Mouse (Mus musculus) forebrain, embryonic 13.5 days (tissue): ENCODE measurements around the gene Rfc5. TPM values are rescaled to one million over a fixed set of nuclear protein-coding genes. Genes with fewer than 3 reads are reported as not detected.
"Not testable (repeated sequence)": the region's sequence is repeated elsewhere in the genome, so short reads cannot be mapped to it uniquely, and the experiment has no call there.

Source experiments
- ATAC-seq: fragments of 200-750 bp; cut with Nextera tagmentation; 2 replicates; pipeline ENCODE4 v1.8.0; 2017
- H3K27ac ChIP-seq: fragments of 300-500 bp; sonication (generic); 2 replicates; pipeline ENCODE4 v1.5.1; 2015; ENCODE audit warnings: inconsistent platforms, mild to moderate bottlenecking, moderate library complexity
- H3K27me3 ChIP-seq: fragments of 300-500 bp; sonication (generic); 2 replicates; pipeline ENCODE4 v1.6.1; 2015; ENCODE audit warnings: mild to moderate bottlenecking, inconsistent platforms
- H3K36me3 ChIP-seq: fragments of 300-500 bp; sonication (generic); 2 replicates; pipeline ENCODE4 v1.6.1; 2015; ENCODE audit warnings: mild to moderate bottlenecking, inconsistent platforms; ENCODE audit not compliant: poor library complexity, severe bottlenecking
- H3K4me1 ChIP-seq: fragments of 300-500 bp; sonication (generic); 2 replicates; pipeline ENCODE4 v1.6.1; 2015; ENCODE audit warnings: inconsistent platforms
- H3K4me2 ChIP-seq: fragments of 300-500 bp; sonication (generic); 2 replicates; pipeline ENCODE4 v1.6.1; 2015; ENCODE audit warnings: inconsistent platforms, mild to moderate bottlenecking, moderate library complexity
- H3K4me3 ChIP-seq: fragments of 300-500 bp; sonication (generic); 2 replicates; pipeline ENCODE4 v1.5.1; 2015; ENCODE audit warnings: mild to moderate bottlenecking, inconsistent platforms
- H3K9ac ChIP-seq: fragments of 300-500 bp; sonication (generic); 2 replicates; pipeline ENCODE4 v1.6.1; 2015; ENCODE audit warnings: mild to moderate bottlenecking, inconsistent platforms
- H3K9me3 ChIP-seq: fragments of 300-500 bp; sonication (generic); replicated peaks from 2 replicates; pipeline ENCODE4 v1.6.1; 2016; ENCODE audit warnings: inconsistent platforms
- WGBS: fragments of 180-500 bp; shearing (Covaris S2); methylation state at CpG from one replicate; pipeline ENCODE4 v1.1.7; 2015; 5-methylcytosine and 5-hydroxymethylcytosine counted together
- polyA plus RNA-seq: library from polyadenylated mRNA; unstranded; fragments of >200 nt; fragmentation: Nextera tagmentation; extraction: Ambion mirVana; gene quantifications from 2 replicates; pipeline ENCODE4 v1.2.1, GENCODE M21; 2015

Gene Rfc5
- polyA plus RNA-seq, 1 experiment from 2014 or later = 68.3 TPM

- 19% methylated on average over 4 of the region's 5 CpGs for WGBS
- Histone ChIP-seq H3K36me3 (no peaks in the 10 kb centered on the region), H3K4me2 (no peak overlapping the region), H3K27ac (no peak overlapping the region), H3K4me3 (no peak overlapping the region), H3K9me3 (no peaks in the 10 kb centered on the region), H3K9ac (no peak overlapping the region), H3K4me1 (no peaks in the 10 kb centered on the region; the same call in 1 of the 2 replicates), H3K27me3 (no peaks in the 10 kb centered on the region)
- ATAC-seq = no peak
Observed at GRCm38 (mm10) chr5:117398007-117398550, 9.2 kb upstream of the Rfc5 start.

GRCm38 (mm10) chr5:117397371-117397770, 8.5 kb upstream of the Rfc5 start:
- H3K27me3 ChIP-seq = no peaks in the 10 kb centered on the region
- no peak overlapping the region for H3K4me2 ChIP-seq
- no peaks in the 10 kb centered on the region for H3K36me3 ChIP-seq
- 79% methylated on average over 6 of the region's 6 CpGs for WGBS
- no peaks in the 10 kb centered on the region; the same call in 1 of the 2 replicates for H3K4me1 ChIP-seq
- no peak overlapping the region for H3K4me3 ChIP-seq
- no peaks in the 10 kb centered on the region for H3K9me3 ChIP-seq
- H3K9ac ChIP-seq = no peak overlapping the region
- no peak for ATAC-seq
- no peak overlapping the region for H3K27ac ChIP-seq

- no peak overlapping the region for H3K27ac ChIP-seq
- H3K36me3 ChIP-seq = no peaks in the 10 kb centered on the region
- no peaks in the 10 kb centered on the region; the same call in 1 of the 2 replicates for H3K4me1 ChIP-seq
- ATAC-seq = no peak
- 71% methylated on average over 6 of the region's 6 CpGs for WGBS
- H3K9me3 ChIP-seq = no peaks in the 10 kb centered on the region
- H3K27me3 ChIP-seq = no peaks in the 10 kb centered on the region
- H3K9ac ChIP-seq = no peak overlapping the region
- H3K4me3 ChIP-seq = no peak overlapping the region
- no peak overlapping the region for H3K4me2 ChIP-seq
Observed at GRCm38 (mm10) chr5:117396596-117397014, 7.8 kb upstream of the Rfc5 start.

GRCm38 (mm10) chr5:117395834-117396233, 7.0 kb upstream of the Rfc5 start:
- H3K4me3 ChIP-seq = no peak overlapping the region
- H3K9ac ChIP-seq = no peak overlapping the region
- ATAC-seq = no peak
- 88% methylated on average over 5 of the region's 5 CpGs for WGBS
- H3K27me3 ChIP-seq = no peaks in the 10 kb centered on the region
- H3K27ac ChIP-seq = no peak overlapping the region
- H3K4me1 ChIP-seq = no peaks in the 10 kb centered on the region; the same call in 1 of the 2 replicates
- H3K9me3 ChIP-seq = no peaks in the 10 kb centered on the region
- H3K4me2 ChIP-seq = no peak overlapping the region
- no peaks in the 10 kb centered on the region for H3K36me3 ChIP-seq

- Histone ChIP-seq H3K27ac (no peak overlapping the region), H3K36me3 (peaks cover 2% of the 10 kb centered on the region; the same call in 1 of the 2 replicates), H3K9ac (no peak overlapping the region), H3K27me3 (no peaks in the 10 kb centered on the region), H3K4me2 (no peak overlapping the region), H3K4me3 (no peak overlapping the region), H3K9me3 (no peaks in the 10 kb centered on the region), H3K4me1 (peaks cover 18% of the 10 kb centered on the region)
- no peak for ATAC-seq
- 95% methylated on average over 1 of the region's 1 CpGs for WGBS
Observed at GRCm38 (mm10) chr5:117390895-117391294, 2.0 kb upstream of the Rfc5 start.

- Histone ChIP-seq H3K4me2 (peak overlapping the region; percentile 74), H3K36me3 (peaks cover 27% of the 10 kb centered on the region), H3K4me1 (peaks cover 18% of the 10 kb centered on the region), H3K27ac (peak overlapping the region; percentile 40; the same call in 1 of the 2 replicates), H3K4me3 (peak overlapping the region; percentile 81), H3K9ac (peak overlapping the region; percentile 91), H3K9me3 (no peaks in the 10 kb centered on the region), H3K27me3 (no peaks in the 10 kb centered on the region)
- ATAC-seq = peak; percentile 43
- WGBS = 10% methylated on average over 16 of the region's 16 CpGs
Observed at GRCm38 (mm10) chr5:117388296-117388751, 523 bp downstream of the Rfc5 start.

GRCm38 (mm10) chr5:117383198-117383597, 5.6 kb downstream of the Rfc5 start:
- Histone ChIP-seq H3K4me2 (no peak overlapping the region), H3K9ac (no peak overlapping the region), H3K36me3 (peaks cover 77% of the 10 kb centered on the region), H3K9me3 (no peaks in the 10 kb centered on the region), H3K27ac (no peak overlapping the region), H3K4me1 (peaks cover 12% of the 10 kb centered on the region), H3K4me3 (no peak overlapping the region), H3K27me3 (no peaks in the 10 kb centered on the region)
- WGBS = 82% methylated on average over 12 of the region's 12 CpGs
- ATAC-seq = no peak

- no peak overlapping the region for H3K9ac ChIP-seq
- 74% methylated on average over 7 of the region's 7 CpGs for WGBS
- no peaks in the 10 kb centered on the region for H3K9me3 ChIP-seq
- ATAC-seq = no peak
- no peak overlapping the region for H3K4me2 ChIP-seq
- no peak overlapping the region for H3K4me3 ChIP-seq
- peaks cover 90% of the 10 kb centered on the region for H3K36me3 ChIP-seq
- no peak overlapping the region for H3K27ac ChIP-seq
- H3K27me3 ChIP-seq = no peaks in the 10 kb centered on the region
- no peaks in the 10 kb centered on the region for H3K4me1 ChIP-seq
Observed at GRCm38 (mm10) chr5:117381785-117382184, 7.1 kb downstream of the Rfc5 start.

GRCm38 (mm10) chr5:117380199-117380598, 8.6 kb downstream of the Rfc5 start:
- no peak for ATAC-seq
- H3K27me3 ChIP-seq = no peaks in the 10 kb centered on the region
- no peaks in the 10 kb centered on the region for H3K9me3 ChIP-seq
- H3K4me3 ChIP-seq = no peak overlapping the region
- no peak overlapping the region for H3K4me2 ChIP-seq
- WGBS = 79% methylated on average over 4 of the region's 4 CpGs
- no peak overlapping the region for H3K27ac ChIP-seq
- H3K9ac ChIP-seq = no peak overlapping the region
- peaks cover 98% of the 10 kb centered on the region for H3K36me3 ChIP-seq
- no peaks in the 10 kb centered on the region for H3K4me1 ChIP-seq

GRCm38 (mm10) chr5:117377731-117378130, 11.1 kb downstream of the Rfc5 start:
- 97% methylated on average over 14 of the region's 14 CpGs for WGBS
- H3K4me2 ChIP-seq, H3K9ac ChIP-seq, H3K27ac ChIP-seq, H3K9me3 ChIP-seq, H3K27me3 ChIP-seq, H3K4me3 ChIP-seq, H3K4me1 ChIP-seq, ATAC-seq: not testable (repeated sequence)
- peaks cover 98% of the 10 kb centered on the region for H3K36me3 ChIP-seq

GRCm38 (mm10) chr5:117376331-117376761, 12.5 kb downstream of the Rfc5 start:
- H3K36me3 ChIP-seq = peaks cover 98% of the 10 kb centered on the region
- no peak overlapping the region for H3K27ac ChIP-seq
- 81% methylated on average over 11 of the region's 11 CpGs for WGBS
- ATAC-seq = no peak
- no peak overlapping the region for H3K4me2 ChIP-seq
- H3K4me3 ChIP-seq = no peak overlapping the region
- no peak overlapping the region; the same call in 1 of the 2 replicates for H3K9ac ChIP-seq
- no peaks in the 10 kb centered on the region for H3K27me3 ChIP-seq
- H3K9me3 ChIP-seq = no peaks in the 10 kb centered on the region
- no peaks in the 10 kb centered on the region for H3K4me1 ChIP-seq

- no peaks in the 10 kb centered on the region for H3K4me1 ChIP-seq
- H3K27ac ChIP-seq = no peak overlapping the region
- no peaks in the 10 kb centered on the region for H3K9me3 ChIP-seq
- peaks cover 98% of the 10 kb centered on the region for H3K36me3 ChIP-seq
- no peak for ATAC-seq
- 91% methylated on average over 7 of the region's 7 CpGs for WGBS
- no peak overlapping the region for H3K4me2 ChIP-seq
- no peaks in the 10 kb centered on the region for H3K27me3 ChIP-seq
- H3K4me3 ChIP-seq = no peak overlapping the region
- no peak overlapping the region for H3K9ac ChIP-seq
Observed at GRCm38 (mm10) chr5:117374372-117375049, 14.3 kb downstream of the Rfc5 start.
